Mouse (Mus musculus): ENCODE results near the gene Vti1a. TPM values are rescaled to one million over a fixed set of nuclear protein-coding genes. Genes with fewer than 3 reads are reported as not detected.
A peak's percentile ranks its signal among the peaks of the same experiment; 100 is the strongest.

The Vti1a gene
- total and polyA plus RNA-seq, 3 experiments: 7.7 to 33.2 (median 33.0) TPM

DNA sequence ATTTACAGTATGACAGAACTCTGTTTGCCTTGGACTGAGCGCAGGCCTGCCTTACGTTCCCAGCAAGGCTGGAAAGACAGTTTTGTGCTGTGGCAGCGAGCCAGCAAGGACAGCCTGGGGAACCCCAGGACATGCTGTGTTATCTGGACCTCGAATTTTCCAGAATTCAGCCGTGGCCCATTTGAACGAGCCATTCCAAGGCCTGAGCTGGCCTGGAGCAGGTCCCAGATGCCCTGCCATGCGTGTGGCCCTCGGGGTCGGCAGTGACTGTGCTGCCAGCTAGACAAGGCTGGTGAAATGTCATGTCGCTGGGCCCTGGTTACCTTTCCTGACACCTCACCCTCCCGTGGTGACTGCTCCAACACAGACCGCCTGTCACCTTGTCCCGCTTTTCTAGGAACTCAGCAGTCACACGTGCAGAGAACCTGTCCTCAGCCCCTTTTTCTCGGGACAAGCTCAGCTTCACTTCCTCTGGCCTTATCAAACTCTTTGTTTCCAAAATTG lies 247.1 kb downstream of the Vti1a start:
- Histone ChIP-seq H3K4me3 (ENCODE audit: low read depth, low read length) (no peak overlapping the region), H3K36me3 (replicated peaks) (peaks cover 56% of the 10 kb centered on the region), H3K4me1 (ENCODE audit: insufficient read depth, low read depth, low read length) (peaks cover 53% of the 10 kb centered on the region), H3K9me3 (replicated peaks) (no peaks in the 10 kb centered on the region), H3K27me3 (ENCODE audit: insufficient read depth, low read length) (no peaks in the 10 kb centered on the region)
- DNase-seq (ENCODE audit: low spot score) (no peak), ATAC-seq (ENCODE audit: extremely low read depth, insufficient number of reproducible peaks, low FRiP score, poor library complexity, severe bottlenecking) (no peak)
- TF ChIP-seq POLR2AphosphoS5 (IDR thresholded peaks at IDR 0.05; ENCODE audit: insufficient replicate concordance, low read depth, low read length) (no peak), TAL1 (conservative IDR thresholded peaks at IDR 0.05; ENCODE audit: low read depth, low read length) (no peak), GATA1 (IDR thresholded peaks at IDR 0.05; ENCODE audit: borderline replicate concordance, low read length) (no peak)

DNA sequence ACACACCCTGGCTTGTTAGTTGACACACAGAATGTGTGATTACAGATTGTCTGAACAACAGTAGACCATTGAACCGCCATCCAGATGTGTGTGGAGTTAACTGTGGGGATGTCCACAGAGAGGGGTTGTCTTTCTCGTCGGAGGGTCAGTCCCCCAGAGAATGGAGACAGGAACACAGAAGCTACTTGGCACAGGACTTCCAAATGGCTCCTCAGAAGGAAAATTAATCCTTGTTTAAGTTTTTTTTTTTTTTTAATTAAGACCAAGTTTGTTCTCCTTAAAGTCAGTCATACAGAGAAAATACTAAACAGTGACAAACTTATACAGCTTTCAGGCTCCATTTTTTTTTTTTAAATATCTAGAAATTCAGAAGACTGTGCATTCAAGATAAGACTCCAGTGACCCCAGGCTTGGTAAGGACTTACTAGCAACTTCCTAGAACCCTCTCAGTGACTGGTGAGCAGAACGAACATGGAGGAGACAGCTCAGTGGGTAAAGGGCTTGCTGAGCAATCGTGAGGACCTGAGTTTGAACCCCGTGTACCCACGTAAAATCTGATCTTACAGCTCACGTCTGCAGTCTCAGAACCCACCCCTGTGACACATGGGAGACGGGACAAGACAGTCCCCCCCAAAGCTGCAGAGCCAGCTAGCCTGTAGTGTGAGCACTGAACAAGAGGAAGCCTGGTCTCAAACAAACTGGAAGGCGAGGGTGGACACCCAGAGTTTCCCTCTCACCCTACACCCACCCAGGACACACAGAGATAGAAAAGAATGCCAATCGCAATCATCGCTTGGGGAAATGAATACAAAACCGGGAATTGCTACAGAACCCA lies 248.2 kb downstream of the Vti1a start:
- no peaks in the 10 kb centered on the region for H3K27me3 ChIP-seq (ENCODE audit: insufficient read depth, low read length)
- no peak overlapping the region; the same call in 1 of the 2 replicates for H3K4me3 ChIP-seq (ENCODE audit: low read depth, low read length)
- TF ChIP-seq CTCF (IDR thresholded peaks at IDR 0.05; ENCODE audit: low read depth, low read length) (no peak), TAL1 (conservative IDR thresholded peaks at IDR 0.05; ENCODE audit: low read depth, low read length) (0 out of 2 replicates have a peak, but pooled peaks have one; percentile 5)
- ATAC-seq (ENCODE audit: extremely low read depth, insufficient number of reproducible peaks, low FRiP score, poor library complexity, severe bottlenecking) (no peak), DNase-seq (ENCODE audit: low spot score) (peak; percentile 40)
- peaks cover 56% of the 10 kb centered on the region for H3K4me1 ChIP-seq (ENCODE audit: insufficient read depth, low read depth, low read length)
- no peaks in the 10 kb centered on the region for H3K9me3 ChIP-seq (replicated peaks)
- peaks cover 62% of the 10 kb centered on the region for H3K36me3 ChIP-seq (replicated peaks)

DNA sequence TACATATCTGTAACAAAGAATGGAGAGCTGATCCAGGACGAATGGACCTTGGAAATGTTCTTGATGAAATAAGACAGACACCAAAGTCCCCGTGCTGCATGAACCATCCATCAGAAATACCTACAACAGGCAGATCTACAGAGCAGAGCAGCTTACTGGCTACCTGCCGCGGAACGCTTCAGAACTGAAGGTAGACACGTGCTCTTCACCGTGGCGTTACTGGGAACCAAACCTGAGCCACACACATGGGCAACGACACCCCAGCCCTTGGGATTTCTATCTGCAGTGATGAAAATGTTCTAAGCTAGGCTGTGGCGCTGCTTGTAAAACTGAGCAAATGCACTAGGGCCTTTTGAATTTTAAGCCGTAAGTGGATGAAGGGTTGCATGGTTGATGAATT lies 249.0 kb downstream of the Vti1a start:
- Histone ChIP-seq H3K36me3 (replicated peaks) (peaks cover 64% of the 10 kb centered on the region), H3K9me3 (replicated peaks) (no peaks in the 10 kb centered on the region), H3K4me1 (ENCODE audit: insufficient read depth, low read depth, low read length) (peaks cover 56% of the 10 kb centered on the region), H3K27me3 (ENCODE audit: insufficient read depth, low read length) (no peaks in the 10 kb centered on the region), H3K4me3 (ENCODE audit: low read depth, low read length) (no peak overlapping the region)
- ATAC-seq (ENCODE audit: extremely low read depth, insufficient number of reproducible peaks, low FRiP score, poor library complexity, severe bottlenecking): no peak
- DNase-seq (ENCODE audit: low spot score): no peak
- TF ChIP-seq TAL1 (conservative IDR thresholded peaks at IDR 0.05; ENCODE audit: low read depth, low read length) (no peak), CTCF (IDR thresholded peaks at IDR 0.05; ENCODE audit: low read depth, low read length) (no peak), GATA2 (IDR thresholded peaks at IDR 0.05; ENCODE audit: borderline replicate concordance, low read depth, low read length) (no peak), GATA1 (IDR thresholded peaks at IDR 0.05; ENCODE audit: borderline replicate concordance, low read length) (no peak), POLR2AphosphoS5 (IDR thresholded peaks at IDR 0.05; ENCODE audit: insufficient replicate concordance, low read depth, low read length) (no peak)

DNA sequence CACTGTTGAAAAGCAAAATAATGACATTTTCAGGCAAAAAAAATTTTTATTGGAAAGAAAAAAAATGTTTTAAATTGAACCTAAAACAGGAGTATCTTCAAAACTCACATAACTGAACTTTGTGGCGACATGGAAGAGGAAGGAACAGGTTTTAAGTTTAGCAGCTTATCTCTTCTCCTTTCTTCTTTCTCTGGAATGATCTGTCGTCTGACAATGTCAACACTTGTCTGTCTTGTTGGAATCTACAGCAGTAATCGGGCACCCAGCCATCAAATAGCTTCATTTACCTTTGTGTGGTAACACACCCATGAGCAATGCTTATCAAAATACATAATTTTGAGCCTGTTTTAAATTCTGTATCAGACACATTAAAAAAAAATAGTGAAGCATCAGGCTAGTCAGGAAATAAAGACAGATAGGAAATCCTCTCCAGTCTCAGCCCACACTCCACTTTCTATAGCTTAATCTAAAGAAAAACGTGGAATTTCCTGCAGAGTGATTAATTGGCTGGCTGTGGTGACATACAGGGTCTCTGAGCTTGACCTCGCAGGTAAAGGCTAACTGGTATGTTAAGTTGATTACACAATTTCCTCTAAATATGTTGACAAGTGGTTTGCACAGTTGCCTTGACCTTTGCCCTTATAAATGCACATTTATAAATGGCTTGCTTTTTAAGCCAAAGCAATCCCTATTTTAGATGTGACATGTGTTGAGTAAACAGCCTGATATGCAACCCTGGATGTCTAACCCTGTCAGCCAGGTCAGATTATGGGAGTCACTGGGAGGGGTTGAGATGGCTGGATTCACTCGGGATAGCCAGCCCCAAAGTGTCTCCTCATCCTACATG lies 249.7 kb downstream of the Vti1a start:
- Histone ChIP-seq H3K4me1 (ENCODE audit: insufficient read depth, low read depth, low read length) (peaks cover 56% of the 10 kb centered on the region), H3K36me3 (replicated peaks) (peaks cover 66% of the 10 kb centered on the region), H3K4me3 (ENCODE audit: low read depth, low read length) (no peak overlapping the region), H3K27me3 (ENCODE audit: insufficient read depth, low read length) (no peaks in the 10 kb centered on the region), H3K9me3 (replicated peaks) (no peaks in the 10 kb centered on the region)
- no peak for TF ChIP-seq POLR2AphosphoS5 (IDR thresholded peaks at IDR 0.05; ENCODE audit: insufficient replicate concordance, low read depth, low read length)
- no peak for TF ChIP-seq GATA2 (IDR thresholded peaks at IDR 0.05; ENCODE audit: borderline replicate concordance, low read depth, low read length)
- ATAC-seq (ENCODE audit: extremely low read depth, insufficient number of reproducible peaks, low FRiP score, poor library complexity, severe bottlenecking) (no peak), DNase-seq (ENCODE audit: low spot score) (no peak)

DNA sequence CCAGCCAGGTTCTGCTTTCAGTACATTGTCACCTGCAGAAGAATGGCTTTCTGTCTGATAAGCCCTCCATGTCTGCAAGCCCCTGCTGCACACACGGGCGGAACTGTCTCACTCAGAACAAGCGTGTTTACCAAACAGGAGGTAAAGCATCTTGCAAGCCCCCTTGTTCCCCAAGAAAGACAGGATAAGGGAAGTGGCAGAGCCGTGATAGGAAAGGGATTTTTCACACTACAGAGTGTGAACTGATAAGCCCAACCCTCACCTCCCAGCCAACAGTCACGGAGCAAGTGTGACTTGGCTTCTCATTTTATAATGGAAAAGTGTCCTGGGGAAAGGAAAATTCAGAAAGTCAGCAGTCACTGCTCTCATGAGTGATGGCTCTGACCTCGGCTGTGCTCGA lies 253.0 kb downstream of the Vti1a start:
- ATAC-seq (ENCODE audit: extremely low read depth, insufficient number of reproducible peaks, low FRiP score, poor library complexity, severe bottlenecking) (no peak), DNase-seq (ENCODE audit: low spot score) (no peak)
- Histone ChIP-seq H3K36me3 (replicated peaks) (peaks cover 63% of the 10 kb centered on the region), H3K27me3 (ENCODE audit: insufficient read depth, low read length) (no peaks in the 10 kb centered on the region), H3K4me1 (ENCODE audit: insufficient read depth, low read depth, low read length) (peaks cover 39% of the 10 kb centered on the region), H3K4me3 (ENCODE audit: low read depth, low read length) (no peak overlapping the region), H3K9me3 (replicated peaks) (no peaks in the 10 kb centered on the region)
- TF ChIP-seq GATA1 (IDR thresholded peaks at IDR 0.05; ENCODE audit: borderline replicate concordance, low read length) (no peak), GATA2 (IDR thresholded peaks at IDR 0.05; ENCODE audit: borderline replicate concordance, low read depth, low read length) (no peak), TAL1 (conservative IDR thresholded peaks at IDR 0.05; ENCODE audit: low read depth, low read length) (no peak), POLR2AphosphoS5 (IDR thresholded peaks at IDR 0.05; ENCODE audit: insufficient replicate concordance, low read depth, low read length) (no peak), CTCF (IDR thresholded peaks at IDR 0.05; ENCODE audit: low read depth, low read length) (no peak)

DNA sequence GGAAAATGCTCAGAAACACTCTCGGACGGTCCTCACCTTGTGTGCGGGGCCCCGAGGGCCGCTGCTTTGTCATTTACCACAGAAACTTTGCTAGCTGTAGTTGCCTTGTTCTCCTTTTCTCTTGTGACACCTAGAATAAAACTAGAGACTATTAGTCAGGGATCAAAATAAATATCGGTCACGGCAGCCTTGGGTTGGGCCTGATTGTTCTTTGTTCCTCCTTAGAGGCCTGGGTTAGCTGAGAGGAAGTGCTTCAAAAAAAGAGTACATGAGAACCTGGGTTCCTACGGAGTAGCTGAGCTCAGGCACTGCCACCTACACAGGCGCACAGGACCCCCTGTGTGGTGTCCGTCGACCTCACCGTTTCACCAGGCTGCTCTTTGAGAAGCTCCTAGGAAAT lies 253.8 kb downstream of the Vti1a start:
- ATAC-seq (ENCODE audit: extremely low read depth, insufficient number of reproducible peaks, low FRiP score, poor library complexity, severe bottlenecking): no peak
- Histone ChIP-seq H3K4me3 (ENCODE audit: low read depth, low read length) (no peak overlapping the region), H3K36me3 (replicated peaks) (peaks cover 65% of the 10 kb centered on the region), H3K27me3 (ENCODE audit: insufficient read depth, low read length) (no peaks in the 10 kb centered on the region), H3K4me1 (ENCODE audit: insufficient read depth, low read depth, low read length) (peaks cover 34% of the 10 kb centered on the region), H3K9me3 (replicated peaks) (no peaks in the 10 kb centered on the region)
- TF ChIP-seq GATA1 (IDR thresholded peaks at IDR 0.05; ENCODE audit: borderline replicate concordance, low read length): no peak
- TF ChIP-seq TAL1 (conservative IDR thresholded peaks at IDR 0.05; ENCODE audit: low read depth, low read length): no peak
- no peak for TF ChIP-seq POLR2AphosphoS5 (IDR thresholded peaks at IDR 0.05; ENCODE audit: insufficient replicate concordance, low read depth, low read length)
- no peak for TF ChIP-seq GATA2 (IDR thresholded peaks at IDR 0.05; ENCODE audit: borderline replicate concordance, low read depth, low read length)
- TF ChIP-seq CTCF (IDR thresholded peaks at IDR 0.05; ENCODE audit: low read depth, low read length): no peak
- DNase-seq (ENCODE audit: low spot score): no peak
